Mouse (Mus musculus) forebrain, embryonic 13.5 days (tissue): ENCODE data around the gene Ms4a4a. TPM values are rescaled to one million over a fixed set of nuclear protein-coding genes. Genes with fewer than 3 reads are reported as not detected.

Experiments
- polyA plus RNA-seq: library from polyadenylated mRNA; unstranded; fragments of >200 nt; fragmentation: Nextera tagmentation; extraction: Ambion mirVana; gene quantifications from 2 replicates; pipeline ENCODE4 v1.2.1, GENCODE M21; 2015

Ms4a4a gene
- polyA plus RNA-seq, 1 experiment from 2014 or later, result 0.54 TPM

Other genes starting within 250 kb of the Ms4a4a start
- gene 1700017D01Rik, start 244.6 kb upstream of the Ms4a4a start, polyA plus RNA-seq, result not detected in 2 replicates
- not detected in 2 replicates for gene 1700025F22Rik, start 210.2 kb upstream of the Ms4a4a start, polyA plus RNA-seq
- gene Ms4a13, start 178.8 kb upstream of the Ms4a4a start, polyA plus RNA-seq, result not detected in 2 replicates
- gene Ms4a12, start 143.1 kb upstream of the Ms4a4a start, polyA plus RNA-seq, result not detected in 2 replicates
- gene Ms4a1, start 109.3 kb upstream of the Ms4a4a start, polyA plus RNA-seq, result not detected in 2 replicates
- not detected in 2 replicates for gene Ms4a5, start 91.7 kb upstream of the Ms4a4a start, polyA plus RNA-seq
- gene Ms4a14, start 61.1 kb upstream of the Ms4a4a start, polyA plus RNA-seq, result not detected in 2 replicates
- gene Ms4a7, start 39.4 kb upstream of the Ms4a4a start, polyA plus RNA-seq, result 0.84 and 1.3 TPM in 2 replicates
- gene Ms4a4c, start 29.2 kb downstream of the Ms4a4a start, polyA plus RNA-seq, result not detected in 2 replicates
- gene Ms4a4b, start 68.0 kb downstream of the Ms4a4a start, polyA plus RNA-seq, result not detected in 2 replicates
- gene Ms4a6c, start 93.8 kb downstream of the Ms4a4a start, polyA plus RNA-seq, result 0.86 and 1.0 TPM in 2 replicates
- gene Gm8369, start 110.4 kb downstream of the Ms4a4a start, polyA plus RNA-seq, result not detected in 2 replicates
- 1.5 TPM in 2 replicates for gene Ms4a6b, start 141.0 kb downstream of the Ms4a4a start, polyA plus RNA-seq
- gene Ms4a4d, start 161.3 kb downstream of the Ms4a4a start, polyA plus RNA-seq, result not detected in 2 replicates
- 0.73 and 1.0 TPM in 2 replicates for gene Ms4a6d, start 229.3 kb downstream of the Ms4a4a start, polyA plus RNA-seq
- gene Ms4a2, start 248.2 kb downstream of the Ms4a4a start, polyA plus RNA-seq, result not detected in 2 replicates